Mouse (Mus musculus): ENCODE data around the gene Csnk2b. TPM values are rescaled to one million over a fixed set of nuclear protein-coding genes. Genes with fewer than 3 reads are reported as not detected.
"Not testable (repeated sequence)": the region's sequence is repeated elsewhere in the genome, so short reads cannot be mapped to it uniquely, and the experiment has no call there.

The Csnk2b gene
- polyA plus RNA-seq, 1 experiment = not detected

DNA sequence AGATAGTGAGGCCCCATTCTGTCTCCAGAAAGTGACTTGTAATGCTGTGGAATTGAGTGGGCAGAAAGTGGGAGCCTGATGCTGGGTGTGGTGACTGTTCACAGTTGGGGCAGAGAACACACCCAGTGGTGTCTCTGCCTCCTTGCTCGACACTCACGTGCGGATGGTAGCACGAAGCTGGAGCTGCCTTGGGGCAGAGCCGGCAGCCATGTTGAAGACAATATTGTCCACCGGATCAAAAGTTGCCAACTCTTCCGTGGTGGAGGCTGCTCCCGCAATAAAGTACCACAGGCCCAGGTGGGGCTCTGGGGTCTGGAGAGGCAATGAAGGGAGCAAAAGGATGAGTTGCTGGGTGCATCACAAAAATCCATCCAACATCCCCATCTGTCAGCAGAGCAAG lies 9.2 kb upstream of the Csnk2b start:
- Histone ChIP-seq H3K4me3 (ENCODE audit: insufficient read depth, low read depth, low read length) (no peak overlapping the region), H3K27ac (ENCODE audit: insufficient read depth, low read depth, low read length) (no peak overlapping the region), H3K4me1 (ENCODE audit: control insufficient read depth, insufficient read depth, low read length) (peaks cover 18% of the 10 kb centered on the region)
- no peak for TF ChIP-seq POLR2A (IDR thresholded peaks at IDR 0.05; ENCODE audit: insufficient read depth, low read depth, low read length)
- TF ChIP-seq CTCF (IDR thresholded peaks at IDR 0.05; ENCODE audit: insufficient read depth, low read depth, low read length) = no peak
- 85% methylated on average over 8 of the region's 8 CpGs for WGBS

DNA sequence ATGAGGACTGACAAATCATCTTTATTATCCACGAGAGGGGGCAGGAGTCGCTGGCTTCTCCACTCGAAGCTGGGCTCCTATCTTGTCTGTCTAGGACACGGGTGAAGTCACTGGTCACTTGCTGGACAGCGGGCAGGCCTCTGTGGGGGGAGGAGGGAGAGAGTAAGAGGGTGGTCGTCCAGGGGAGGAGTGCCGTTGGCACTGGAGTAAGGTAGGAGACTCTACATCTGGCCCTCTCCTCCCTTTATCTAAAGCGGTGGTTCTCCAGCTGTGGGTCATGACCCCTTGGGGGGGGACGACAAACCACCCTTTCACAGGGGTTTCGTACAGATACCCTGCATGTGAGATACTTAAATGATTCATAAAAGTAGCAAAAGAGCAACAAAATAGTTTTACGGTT lies 7.1 kb upstream of the Csnk2b start:
- no peak overlapping the region for H3K27ac ChIP-seq (ENCODE audit: insufficient read depth, low read depth, low read length)
- H3K4me1 ChIP-seq (ENCODE audit: control insufficient read depth, insufficient read depth, low read length) = peaks cover 20% of the 10 kb centered on the region
- 75% methylated on average over 11 of the region's 11 CpGs for WGBS
- H3K4me3 ChIP-seq (ENCODE audit: insufficient read depth, low read depth, low read length) = no peak overlapping the region
- TF ChIP-seq POLR2A (IDR thresholded peaks at IDR 0.05; ENCODE audit: insufficient read depth, low read depth, low read length) (no peak), CTCF (IDR thresholded peaks at IDR 0.05; ENCODE audit: insufficient read depth, low read depth, low read length) (no peak)

DNA sequence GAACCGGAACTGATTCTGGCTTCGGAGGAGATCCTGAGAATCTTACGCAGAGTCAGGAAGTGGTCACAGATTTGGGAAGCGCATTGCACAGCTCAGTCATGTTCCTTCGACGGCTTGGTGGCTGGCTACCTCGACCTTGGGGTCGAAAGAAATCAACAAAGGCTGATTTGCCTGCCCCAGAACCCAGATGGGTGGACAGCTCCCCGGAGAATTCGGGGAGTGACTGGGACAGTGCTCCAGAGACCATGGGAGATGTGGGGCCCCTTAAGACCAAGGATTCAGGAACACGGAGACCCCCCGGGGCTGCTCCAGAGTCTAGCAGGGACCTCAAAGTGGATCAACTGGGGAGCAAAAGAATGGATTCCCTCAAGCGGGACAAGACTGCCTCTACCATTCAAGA lies 5.2 kb upstream of the Csnk2b start:
- Histone ChIP-seq H3K4me3 (ENCODE audit: insufficient read depth, low read depth, low read length) (peak overlapping the region; percentile 77), H3K27ac (ENCODE audit: insufficient read depth, low read depth, low read length) (no peak overlapping the region; the same call in 1 of the 2 replicates), H3K4me1 (ENCODE audit: control insufficient read depth, insufficient read depth, low read length) (peaks cover 20% of the 10 kb centered on the region)
- no peak for TF ChIP-seq CTCF (IDR thresholded peaks at IDR 0.05; ENCODE audit: insufficient read depth, low read depth, low read length)
- TF ChIP-seq POLR2A (IDR thresholded peaks at IDR 0.05; ENCODE audit: insufficient read depth, low read depth, low read length) = no peak
- 66% methylated on average over 13 of the region's 13 CpGs for WGBS

DNA sequence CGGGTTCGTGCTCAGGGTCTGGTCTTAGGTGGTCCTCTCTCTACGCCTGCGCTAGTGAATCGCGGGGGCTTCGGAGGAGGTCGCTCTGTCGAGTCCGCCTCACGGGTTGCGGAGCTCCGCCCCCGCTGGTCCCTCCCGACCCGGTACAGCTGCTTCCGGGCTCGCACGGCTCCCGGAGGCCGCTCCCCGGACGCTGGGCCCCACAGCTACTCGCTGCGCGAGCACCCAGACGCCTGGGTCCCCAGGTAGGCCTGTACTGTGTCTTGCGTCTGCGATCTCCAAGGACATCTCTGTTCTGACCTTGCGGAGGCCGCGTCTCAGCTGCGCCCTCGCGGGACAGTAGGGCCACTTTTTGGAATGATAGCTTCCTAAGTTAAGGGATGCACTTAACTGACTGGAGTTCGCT lies 4.4 kb upstream of the Csnk2b start, which contains the start of gene D17H6S53E:
D17H6S53E (plus strand) TSS at position 168 of the 406 bp plus-strand sequence.
- peak within 1 kb of the TSS; percentile 77 for H3K4me3 ChIP-seq (ENCODE audit: insufficient read depth, low read depth, low read length)
- peaks cover 20% of the 10 kb centered on the region for H3K4me1 ChIP-seq (ENCODE audit: control insufficient read depth, insufficient read depth, low read length)
- peak; percentile 92 for TF ChIP-seq POLR2A (IDR thresholded peaks at IDR 0.05; ENCODE audit: insufficient read depth, low read depth, low read length)
- TF ChIP-seq CTCF (IDR thresholded peaks at IDR 0.05; ENCODE audit: insufficient read depth, low read depth, low read length) = no peak
- under 1% methylated on average over 36 of the region's 36 CpGs for WGBS
- peak within 1 kb of the TSS; percentile 82 for H3K27ac ChIP-seq (ENCODE audit: insufficient read depth, low read depth, low read length)

DNA sequence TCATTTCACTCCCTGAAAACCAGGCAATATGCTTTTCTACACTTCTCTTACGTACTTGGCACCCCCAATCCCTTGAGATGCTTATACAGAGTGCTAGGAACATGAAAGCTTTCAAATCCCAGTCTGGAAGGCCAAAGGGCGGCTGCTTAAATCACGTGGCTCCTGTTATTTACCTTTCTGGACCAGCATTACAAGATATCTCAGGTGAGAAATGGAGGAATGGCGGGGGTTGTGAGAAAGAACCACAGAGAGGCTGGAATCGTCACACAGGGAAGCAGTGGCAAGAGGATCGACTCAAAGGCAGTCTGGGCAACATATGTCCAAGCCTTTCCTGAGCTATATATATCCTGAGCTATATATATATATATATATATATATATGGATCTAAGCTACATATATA lies 3.7 kb upstream of the Csnk2b start:
- H3K4me3 ChIP-seq (ENCODE audit: insufficient read depth, low read depth, low read length) = peak overlapping the region; percentile 77; the same call in 1 of the 2 replicates
- WGBS = 35% methylated on average over 6 of the region's 6 CpGs
- H3K4me1 ChIP-seq (ENCODE audit: control insufficient read depth, insufficient read depth, low read length) = peaks cover 20% of the 10 kb centered on the region
- TF ChIP-seq POLR2A (IDR thresholded peaks at IDR 0.05; ENCODE audit: insufficient read depth, low read depth, low read length) (no peak), CTCF (IDR thresholded peaks at IDR 0.05; ENCODE audit: insufficient read depth, low read depth, low read length) (no peak)
- no peak overlapping the region for H3K27ac ChIP-seq (ENCODE audit: insufficient read depth, low read depth, low read length)

DNA sequence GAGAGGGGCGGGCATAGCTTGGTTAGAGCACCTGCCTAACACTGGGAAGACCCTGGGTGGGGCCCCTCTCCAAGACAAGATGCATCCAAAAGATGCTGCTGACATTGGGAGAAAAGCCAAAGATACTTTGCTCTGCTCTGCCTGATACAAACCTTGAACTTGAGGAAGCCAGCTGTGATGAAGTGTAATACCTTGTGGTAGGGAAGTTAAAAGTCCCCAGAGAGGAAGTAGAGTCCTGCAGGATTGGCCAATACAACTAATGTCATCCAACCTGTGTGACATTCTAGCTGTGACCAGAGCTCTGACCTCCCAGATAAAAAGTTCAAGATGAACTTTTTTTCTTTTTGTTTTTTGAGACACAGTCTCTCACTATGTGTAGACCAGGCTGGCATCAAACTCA lies 3.2 kb upstream of the Csnk2b start:
- 86% methylated on average over 1 of the region's 1 CpGs for WGBS
- H3K27ac ChIP-seq (ENCODE audit: insufficient read depth, low read depth, low read length) = no peak overlapping the region

DNA sequence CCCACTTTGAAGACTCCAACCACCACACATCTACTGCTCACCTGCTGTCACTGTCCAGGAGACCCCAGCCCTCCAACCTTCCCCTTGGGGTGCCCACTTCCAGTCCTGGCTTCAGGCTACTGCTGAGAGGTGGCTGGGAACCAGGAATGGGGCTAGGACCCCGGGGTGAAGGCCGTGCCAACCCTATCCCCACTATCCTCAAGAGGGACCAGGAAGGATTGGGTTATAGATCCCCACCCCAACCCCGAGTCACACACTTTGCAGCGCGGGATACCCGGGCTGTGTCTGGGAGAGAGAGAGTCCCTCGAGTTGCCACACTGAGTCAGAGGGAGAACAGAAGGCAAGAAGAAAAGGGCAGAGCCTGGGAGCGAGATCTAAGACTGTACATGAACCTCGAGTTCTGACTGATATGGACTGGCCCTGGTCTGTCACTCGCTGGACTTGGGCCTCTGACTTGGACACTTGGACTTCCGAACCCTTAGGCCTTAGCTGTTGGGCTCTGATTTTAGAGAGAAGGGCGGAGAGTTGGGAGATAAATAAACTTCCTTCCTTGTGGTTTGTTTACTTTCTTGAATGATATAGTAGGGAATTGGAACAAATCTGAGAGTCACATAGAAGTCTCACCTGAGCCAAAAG lies 2.5 kb upstream of the Csnk2b start:
- peaks cover 20% of the 10 kb centered on the region for H3K4me1 ChIP-seq (ENCODE audit: control insufficient read depth, insufficient read depth, low read length)
- H3K27ac ChIP-seq (ENCODE audit: insufficient read depth, low read depth, low read length); H3K4me3 ChIP-seq (ENCODE audit: insufficient read depth, low read depth, low read length): not testable (repeated sequence)
- WGBS = 90% methylated on average over 12 of the region's 12 CpGs

More for the DNA sequence above, 3.2 kb upstream of the Csnk2b start:
- H3K4me1 ChIP-seq (ENCODE audit: control insufficient read depth, insufficient read depth, low read length) = peaks cover 20% of the 10 kb centered on the region
- H3K4me3 ChIP-seq (ENCODE audit: insufficient read depth, low read depth, low read length) = no peak overlapping the region
- no peak for TF ChIP-seq CTCF (IDR thresholded peaks at IDR 0.05; ENCODE audit: insufficient read depth, low read depth, low read length)
- no peak for TF ChIP-seq POLR2A (IDR thresholded peaks at IDR 0.05; ENCODE audit: insufficient read depth, low read depth, low read length)

DNA sequence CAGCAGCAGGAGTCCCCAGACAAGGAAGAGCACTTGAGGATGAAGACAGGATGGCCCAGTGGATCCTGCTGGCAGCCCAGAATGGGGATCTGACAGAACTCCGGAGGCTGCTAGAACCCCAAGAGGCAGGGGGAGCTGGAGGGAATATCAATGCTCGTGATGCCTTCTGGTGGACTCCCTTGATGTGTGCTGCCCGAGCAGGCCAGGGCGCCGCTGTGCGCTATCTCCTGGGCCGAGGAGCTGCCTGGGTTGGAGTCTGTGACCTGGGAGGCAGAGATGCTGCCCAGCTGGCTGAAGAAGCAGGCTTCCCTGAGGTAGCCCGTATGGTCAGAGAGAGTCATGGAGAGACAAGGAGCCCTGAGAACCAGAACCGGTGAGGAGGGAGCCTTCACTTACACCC lies 1.4 kb upstream of the Csnk2b start:
- WGBS = 86% methylated on average over 9 of the region's 9 CpGs
- not testable (repeated sequence) for H3K27ac ChIP-seq (ENCODE audit: insufficient read depth, low read depth, low read length); H3K4me3 ChIP-seq (ENCODE audit: insufficient read depth, low read depth, low read length)
- H3K4me1 ChIP-seq (ENCODE audit: control insufficient read depth, insufficient read depth, low read length) = peaks cover 17% of the 10 kb centered on the region

DNA sequence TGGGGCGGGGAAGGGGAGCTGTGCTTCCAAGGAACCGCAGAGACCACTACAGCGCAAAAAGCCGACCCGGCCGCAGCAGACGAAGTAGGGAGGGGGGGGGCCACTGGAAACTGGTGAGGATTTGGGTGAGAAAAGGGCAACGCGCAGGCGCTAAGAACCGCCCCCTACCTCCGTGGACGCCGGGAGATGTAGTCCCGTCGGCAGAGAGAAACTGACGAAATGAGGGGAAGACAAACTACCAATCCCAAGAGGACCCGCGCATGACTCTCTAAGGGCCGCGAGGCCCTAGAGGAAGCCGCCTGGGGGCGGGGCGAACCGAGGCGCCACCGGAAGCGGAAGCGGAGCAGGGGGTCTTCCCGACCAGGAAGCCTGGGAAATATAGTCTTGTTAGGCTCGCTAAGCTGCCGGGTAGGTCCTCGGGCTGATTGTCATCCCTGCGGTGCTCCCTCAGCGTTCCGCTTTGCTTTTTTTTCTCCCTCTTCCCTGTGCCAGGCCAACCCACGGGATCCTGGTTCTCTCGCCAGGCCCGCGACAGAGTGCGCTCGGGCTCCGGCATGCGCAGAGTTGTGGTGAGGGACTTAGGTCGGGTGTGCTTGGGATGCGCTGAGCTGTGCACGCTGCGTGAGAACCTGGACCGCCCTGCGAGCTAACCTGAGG lies 582 bp downstream of the Csnk2b start, which contains the start of gene Gpank1:
Gpank1 (plus strand) TSS at position 313 of the 657 bp plus-strand sequence.
- WGBS = under 1% methylated on average over 50 of the region's 50 CpGs
- peaks cover 2% of the 10 kb centered on the region; the same call in 1 of the 2 replicates for H3K4me1 ChIP-seq (ENCODE audit: control insufficient read depth, insufficient read depth, low read length)
- peak within 1 kb of the TSS; percentile 68 for H3K27ac ChIP-seq (ENCODE audit: insufficient read depth, low read depth, low read length)
- H3K4me3 ChIP-seq (ENCODE audit: insufficient read depth, low read depth, low read length) = peak within 1 kb of the TSS; percentile 80
- TF ChIP-seq CTCF (IDR thresholded peaks at IDR 0.05; ENCODE audit: insufficient read depth, low read depth, low read length) (no peak), POLR2A (IDR thresholded peaks at IDR 0.05; ENCODE audit: insufficient read depth, low read depth, low read length) (peak; percentile 37; the same call in 1 of the 2 replicates)

All from olfactory bulb, adult 2 months (tissue).